Mouse (Mus musculus) kidney, embryonic 15.5 days (tissue): ENCODE data around the gene Nelfb. TPM values are rescaled to one million over a fixed set of nuclear protein-coding genes. Genes with fewer than 3 reads are reported as not detected.

Experiments
- ATAC-seq: fragments of 200-750 bp; cut with Nextera tagmentation; replicated peaks from 2 replicates; pipeline ENCODE4 v1.8.0; 2017; ENCODE audit warnings: moderate TSS enrichment; ENCODE audit not compliant: low FRiP score
- H3K27ac ChIP-seq: fragments of 300-500 bp; sonication (generic); 2 replicates; pipeline ENCODE4 v1.5.1; 2015; ENCODE audit warnings: mild to moderate bottlenecking, inconsistent platforms
- H3K27me3 ChIP-seq: fragments of 300-500 bp; sonication (generic); 2 replicates; pipeline ENCODE4 v1.6.1; 2015; ENCODE audit warnings: inconsistent platforms
- H3K36me3 ChIP-seq: fragments of 300-500 bp; sonication (generic); 2 replicates; pipeline ENCODE4 v1.6.1; 2015; ENCODE audit warnings: inconsistent platforms
- H3K4me1 ChIP-seq: fragments of 300-500 bp; sonication (generic); 2 replicates; pipeline ENCODE4 v1.6.1; 2015; ENCODE audit warnings: inconsistent platforms
- H3K4me2 ChIP-seq: fragments of 300-500 bp; sonication (generic); 2 replicates; pipeline ENCODE4 v1.6.1; 2015; ENCODE audit warnings: moderate library complexity, mild to moderate bottlenecking, inconsistent platforms
- H3K4me3 ChIP-seq: fragments of 300-500 bp; sonication (generic); replicated peaks from 2 replicates; pipeline ENCODE4 v1.5.1; 2015; ENCODE audit warnings: mild to moderate bottlenecking, inconsistent platforms
- H3K9ac ChIP-seq: fragments of 300-500 bp; sonication (generic); 2 replicates; pipeline ENCODE4 v1.6.1; 2015; ENCODE audit warnings: mild to moderate bottlenecking, inconsistent platforms
- H3K9me3 ChIP-seq: fragments of 300-500 bp; sonication (generic); replicated peaks from 2 replicates; pipeline ENCODE4 v1.6.1; 2016; ENCODE audit warnings: inconsistent platforms
- WGBS: fragments of 180-500 bp; shearing (Covaris S2); methylation state at CpG from one replicate; pipeline ENCODE4 v1.1.7; 2015; ENCODE audit warnings: mixed read lengths; 5-methylcytosine and 5-hydroxymethylcytosine counted together
- polyA plus RNA-seq: library from polyadenylated mRNA; unstranded; fragments of >200 nt; fragmentation: Nextera tagmentation; extraction: Ambion mirVana; gene quantifications from 2 replicates; pipeline ENCODE4 v1.2.1, GENCODE M21; 2015

Gene Nelfb
- polyA plus RNA-seq, 1 experiment from 2014 or later, result 124 TPM

DNA sequence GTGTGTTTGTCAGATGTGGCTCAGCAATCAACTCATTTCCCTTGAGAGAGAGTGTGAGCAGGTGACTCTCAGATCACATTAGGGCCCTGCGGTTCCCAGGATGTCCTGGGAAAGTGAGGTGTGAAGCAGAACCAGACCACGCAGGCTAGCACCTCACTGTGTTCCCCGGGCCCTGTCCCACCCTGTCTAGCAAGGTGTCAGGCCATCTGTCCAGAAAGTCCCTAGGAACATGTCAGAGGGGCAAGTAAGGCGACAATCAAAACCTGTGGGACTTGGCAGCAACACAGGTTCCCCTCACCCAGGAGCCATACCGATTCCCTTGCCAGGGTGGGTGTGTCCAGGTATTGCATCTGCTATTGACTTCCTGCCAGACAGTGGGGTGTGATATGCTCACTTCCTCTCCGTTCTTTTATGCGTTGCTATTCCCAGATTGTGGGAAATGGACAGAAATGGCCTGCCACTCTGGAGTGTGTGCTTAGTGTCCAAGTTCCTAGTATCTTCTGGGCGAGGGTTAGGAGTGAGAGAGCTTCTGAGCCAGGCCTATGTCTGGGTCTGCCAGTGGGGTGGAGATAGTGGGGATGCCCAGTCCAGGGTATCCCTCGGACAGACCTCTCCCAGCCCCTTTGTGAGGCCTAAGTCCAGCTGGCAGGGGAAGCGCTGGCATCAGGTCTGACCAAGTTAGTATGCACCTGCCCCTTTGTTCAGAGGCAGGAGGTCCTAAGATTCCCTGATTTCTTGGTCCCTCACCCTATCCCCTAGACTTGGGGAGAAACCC, 40.8 kb downstream of the Nelfb start:
- Histone ChIP-seq H3K9me3 (no peaks in the 10 kb centered on the region), H3K36me3 (no peaks in the 10 kb centered on the region), H3K27ac (peak overlapping the region; percentile 19), H3K27me3 (no peaks in the 10 kb centered on the region), H3K4me1 (peaks cover 71% of the 10 kb centered on the region), H3K4me3 (no peak overlapping the region), H3K4me2 (no peak overlapping the region), H3K9ac (no peak overlapping the region)
- 51% methylated on average over 10 of the region's 10 CpGs for WGBS
- ATAC-seq, result no peak

- H3K9ac ChIP-seq, result no peak overlapping the region
- H3K27me3 ChIP-seq, result no peaks in the 10 kb centered on the region
- H3K4me3 ChIP-seq, result no peak overlapping the region
- WGBS, result 30% methylated on average over 5 of the region's 5 CpGs
- no peak overlapping the region for H3K27ac ChIP-seq
- peaks cover 68% of the 10 kb centered on the region for H3K4me1 ChIP-seq
- no peak overlapping the region for H3K4me2 ChIP-seq
- no peaks in the 10 kb centered on the region for H3K36me3 ChIP-seq
- no peak for ATAC-seq
- no peaks in the 10 kb centered on the region for H3K9me3 ChIP-seq
These were observed 41.5 kb downstream of the Nelfb start for GRCm38 (mm10) chr2:25169778-25170177.

GRCm38 (mm10) chr2:25168665-25168978, 42.7 kb downstream of the Nelfb start:
- no peaks in the 10 kb centered on the region for H3K27me3 ChIP-seq
- no peaks in the 10 kb centered on the region for H3K36me3 ChIP-seq
- WGBS, result 17% methylated on average over 2 of the region's 2 CpGs
- H3K4me1 ChIP-seq, result peaks cover 72% of the 10 kb centered on the region
- no peak for ATAC-seq
- peak overlapping the region; percentile 49 for H3K4me3 ChIP-seq
- H3K27ac ChIP-seq, result peak overlapping the region; percentile 89
- peak overlapping the region; percentile 79 for H3K4me2 ChIP-seq
- no peaks in the 10 kb centered on the region for H3K9me3 ChIP-seq
- peak overlapping the region; percentile 42 for H3K9ac ChIP-seq

GRCm38 (mm10) chr2:25167919-25168664, 43.2 kb downstream of the Nelfb start:
- H3K4me1 ChIP-seq, result peaks cover 75% of the 10 kb centered on the region
- WGBS, result 1% methylated on average over 39 of the region's 41 CpGs
- no peaks in the 10 kb centered on the region for H3K9me3 ChIP-seq
- H3K36me3 ChIP-seq, result no peaks in the 10 kb centered on the region
- H3K27me3 ChIP-seq, result no peaks in the 10 kb centered on the region
- H3K9ac ChIP-seq, result peak overlapping the region; percentile 42
- peak; percentile 71 for ATAC-seq
- peak overlapping the region; percentile 89 for H3K27ac ChIP-seq
- peak overlapping the region; percentile 49 for H3K4me3 ChIP-seq
- peak overlapping the region; percentile 79 for H3K4me2 ChIP-seq

DNA sequence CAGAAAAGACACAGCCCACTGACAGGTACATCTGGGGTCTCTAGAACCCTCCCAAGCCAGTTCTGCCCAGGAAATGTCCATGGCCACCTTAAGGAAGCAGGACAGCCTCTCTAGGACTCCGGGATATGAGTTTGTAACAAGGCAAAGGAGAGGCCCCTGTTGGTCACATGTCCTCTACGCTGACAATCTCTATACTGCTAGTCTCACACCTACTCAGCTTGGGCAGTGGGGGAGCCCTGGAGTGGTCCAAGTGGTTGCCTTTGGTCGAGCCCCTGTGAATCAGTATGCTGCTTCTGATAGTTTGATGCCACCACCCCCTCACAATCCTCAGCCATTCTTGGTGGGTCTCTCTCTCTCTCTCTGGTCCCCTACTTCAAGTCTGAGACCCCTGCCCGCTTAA, 43.8 kb downstream of the Nelfb start:
- no peaks in the 10 kb centered on the region for H3K36me3 ChIP-seq
- H3K4me1 ChIP-seq, result peaks cover 75% of the 10 kb centered on the region
- H3K9ac ChIP-seq, result peak overlapping the region; percentile 42
- H3K4me3 ChIP-seq, result peak overlapping the region; percentile 49
- no peaks in the 10 kb centered on the region for H3K27me3 ChIP-seq
- peak overlapping the region; percentile 79 for H3K4me2 ChIP-seq
- peak overlapping the region; percentile 89 for H3K27ac ChIP-seq
- 23% methylated on average over 4 of the region's 4 CpGs for WGBS
- no peaks in the 10 kb centered on the region for H3K9me3 ChIP-seq
- ATAC-seq, result 0 out of 2 replicates have a peak, but pooled peaks have one; percentile 2

DNA sequence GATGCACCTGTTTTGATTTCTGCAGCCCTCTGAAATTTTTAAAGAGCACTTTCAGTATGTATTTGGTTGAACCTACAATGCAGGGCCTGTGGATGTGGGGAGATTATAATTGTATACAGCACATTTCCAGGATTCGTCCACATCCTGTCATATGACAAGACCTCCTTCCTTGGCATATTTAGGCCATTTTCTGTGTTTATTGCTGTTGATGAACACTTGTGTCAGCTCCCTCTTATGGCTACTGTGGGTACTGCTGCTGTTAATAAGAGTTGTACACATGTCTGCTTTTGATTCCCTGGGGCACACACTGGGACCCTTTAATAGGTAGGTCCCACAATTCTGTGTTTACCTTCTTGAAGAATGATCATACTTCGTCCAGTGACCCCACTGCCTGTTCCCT, 53.6 kb downstream of the Nelfb start:
- no peak for ATAC-seq
- Histone ChIP-seq H3K9ac (no peak overlapping the region), H3K4me3 (no peak overlapping the region), H3K27ac (no peak overlapping the region), H3K9me3 (no peaks in the 10 kb centered on the region), H3K27me3 (no peaks in the 10 kb centered on the region), H3K36me3 (no peaks in the 10 kb centered on the region), H3K4me2 (no peak overlapping the region), H3K4me1 (peaks cover 4% of the 10 kb centered on the region; the same call in 1 of the 2 replicates)
- WGBS, result 52% methylated on average over 2 of the region's 2 CpGs

- Histone ChIP-seq H3K27ac (no peak overlapping the region), H3K9me3 (no peaks in the 10 kb centered on the region), H3K4me2 (no peak overlapping the region), H3K27me3 (no peaks in the 10 kb centered on the region), H3K4me1 (no peaks in the 10 kb centered on the region), H3K4me3 (no peak overlapping the region), H3K36me3 (no peaks in the 10 kb centered on the region), H3K9ac (no peak overlapping the region)
- no peak for ATAC-seq
- WGBS, result 50% methylated on average over 2 of the region's 2 CpGs
These were observed 54.3 kb downstream of the Nelfb start for GRCm38 (mm10) chr2:25156990-25157389.

- Histone ChIP-seq H3K4me3 (no peak overlapping the region), H3K4me1 (no peaks in the 10 kb centered on the region), H3K4me2 (no peak overlapping the region), H3K9me3 (no peaks in the 10 kb centered on the region), H3K36me3 (no peaks in the 10 kb centered on the region), H3K9ac (no peak overlapping the region), H3K27me3 (no peaks in the 10 kb centered on the region), H3K27ac (no peak overlapping the region)
- ATAC-seq, result no peak
- 89% methylated on average over 3 of the region's 3 CpGs for WGBS
These were observed 55.1 kb downstream of the Nelfb start for GRCm38 (mm10) chr2:25156177-25156576.

DNA sequence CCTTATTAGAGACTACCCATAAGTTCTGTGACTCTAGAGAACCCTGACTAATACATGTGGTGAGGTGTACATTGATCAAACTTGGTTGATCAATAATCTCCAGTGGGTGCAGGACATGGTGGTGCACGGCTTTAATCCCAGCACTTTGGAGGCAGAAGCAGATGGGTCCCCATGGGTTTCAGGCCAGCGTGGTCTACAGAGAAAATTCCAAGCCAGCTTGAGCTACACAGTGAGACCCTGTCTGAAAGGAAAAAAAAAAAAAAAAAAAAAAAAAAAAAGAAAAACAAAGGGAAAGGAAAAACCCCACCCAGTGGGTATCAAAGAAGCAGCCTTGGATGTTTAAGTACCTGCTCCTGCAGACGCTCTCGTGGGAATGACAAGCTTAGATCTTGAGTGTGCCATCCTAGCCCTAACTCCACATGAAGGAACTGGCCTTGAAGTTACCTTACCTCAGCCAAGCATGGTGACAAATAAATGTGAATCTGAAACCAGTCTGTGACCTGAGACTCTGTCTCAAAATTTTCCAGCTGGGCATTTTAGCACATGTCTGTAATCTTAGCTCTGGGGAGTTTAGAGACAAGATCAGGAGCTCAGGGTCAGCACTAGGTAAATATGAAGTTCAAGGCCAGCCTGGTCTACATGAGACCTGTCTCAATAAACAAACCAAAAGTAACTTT, 59.9 kb downstream of the Nelfb start:
- no peak overlapping the region for H3K4me3 ChIP-seq
- no peaks in the 10 kb centered on the region for H3K9me3 ChIP-seq
- no peak overlapping the region for H3K27ac ChIP-seq
- H3K36me3 ChIP-seq, result no peaks in the 10 kb centered on the region
- no peaks in the 10 kb centered on the region for H3K27me3 ChIP-seq
- H3K4me1 ChIP-seq, result no peaks in the 10 kb centered on the region
- no peak overlapping the region for H3K4me2 ChIP-seq
- 65% methylated on average over 4 of the region's 4 CpGs for WGBS
- H3K9ac ChIP-seq, result no peak overlapping the region
- ATAC-seq, result no peak

Other genes starting within 250 kb of the Nelfb start
- 28.3 and 29.5 TPM in 2 replicates for gene Dph7, start 249.1 kb downstream of the Nelfb start, polyA plus RNA-seq
- gene Mrpl41, start 236.4 kb downstream of the Nelfb start, polyA plus RNA-seq, result 116 and 127 TPM in 2 replicates
- gene Pnpla7, start 235.5 kb downstream of the Nelfb start, polyA plus RNA-seq, result 6.7 and 9.0 TPM in 2 replicates
- gene Nsmf, start 157.1 kb downstream of the Nelfb start, polyA plus RNA-seq, result 76.5 and 91.4 TPM in 2 replicates
- gene Entpd8, start 131.2 kb downstream of the Nelfb start, polyA plus RNA-seq, result 5.0 and 5.3 TPM in 2 replicates
- 0.77 and 1.1 TPM in 2 replicates for gene Noxa1, start 116.3 kb downstream of the Nelfb start, polyA plus RNA-seq
- 21.8 and 23.7 TPM in 2 replicates for gene Nrarp, start 30.7 kb downstream of the Nelfb start, polyA plus RNA-seq
- 11.7 and 14.1 TPM in 2 replicates for gene Tor4a, start 14.6 kb downstream of the Nelfb start, polyA plus RNA-seq
- 0.23 and 0.55 TPM in 2 replicates for gene Stpg3, start 3.1 kb upstream of the Nelfb start, polyA plus RNA-seq
- 1.4 and 1.9 TPM in 2 replicates for gene Fam166a, start 7.3 kb upstream of the Nelfb start, polyA plus RNA-seq
- 555 and 581 TPM in 2 replicates for gene Tubb4b, start 13.2 kb upstream of the Nelfb start, polyA plus RNA-seq
- 0.78 and 0.99 TPM in 2 replicates for gene Slc34a3, start 22.9 kb upstream of the Nelfb start, polyA plus RNA-seq
- 0.31 and 0.41 TPM in 2 replicates for gene Rnf224, start 25.3 kb upstream of the Nelfb start, polyA plus RNA-seq
- 20.7 and 21.8 TPM in 2 replicates for gene Rnf208, start 30.8 kb upstream of the Nelfb start, polyA plus RNA-seq
- 0.51 and 0.55 TPM in 2 replicates for gene Cysrt1, start 31.0 kb upstream of the Nelfb start, polyA plus RNA-seq
- gene AL732309.1, start 35.4 kb upstream of the Nelfb start, polyA plus RNA-seq, result 5.3 and 5.4 TPM in 2 replicates
- 23.4 and 23.6 TPM in 2 replicates for gene Tmem203, start 44.0 kb upstream of the Nelfb start, polyA plus RNA-seq
- gene Tprn, start 51.1 kb upstream of the Nelfb start, polyA plus RNA-seq, result 9.2 and 11.3 TPM in 2 replicates
- 204 and 207 TPM in 2 replicates for gene Ssna1, start 60.9 kb upstream of the Nelfb start, polyA plus RNA-seq
- 123 and 129 TPM in 2 replicates for gene Anapc2, start 61.0 kb upstream of the Nelfb start, polyA plus RNA-seq
- not detected in 2 replicates for gene Tmem210, start 76.7 kb upstream of the Nelfb start, polyA plus RNA-seq
- gene Lrrc26, start 78.4 kb upstream of the Nelfb start, polyA plus RNA-seq, result 0.46 TPM in 1 of 2 replicates, not detected in the other
- gene Grin1, start 107.7 kb upstream of the Nelfb start, polyA plus RNA-seq, result 0.53 and 0.71 TPM in 2 replicates
- gene Man1b1, start 120.8 kb upstream of the Nelfb start, polyA plus RNA-seq, result 50.5 and 53.2 TPM in 2 replicates
- gene Dpp7, start 144.9 kb upstream of the Nelfb start, polyA plus RNA-seq, result 23.4 TPM in 2 replicates
- 24.9 and 27.3 TPM in 2 replicates for gene Uap1l1, start 154.2 kb upstream of the Nelfb start, polyA plus RNA-seq
- gene Sapcd2, start 160.8 kb upstream of the Nelfb start, polyA plus RNA-seq, result 40.4 and 42.7 TPM in 2 replicates
- 4.5 and 4.6 TPM in 2 replicates for gene Entpd2, start 184.4 kb upstream of the Nelfb start, polyA plus RNA-seq
- 41.3 and 52.5 TPM in 2 replicates for gene Npdc1, start 187.9 kb upstream of the Nelfb start, polyA plus RNA-seq
- 0.08 and 0.18 TPM in 2 replicates for gene Fut7, start 211.8 kb upstream of the Nelfb start, polyA plus RNA-seq
- gene Abca2, start 217.2 kb upstream of the Nelfb start, polyA plus RNA-seq, result 11.0 and 11.1 TPM in 2 replicates
- gene Clic3, start 245.3 kb upstream of the Nelfb start, polyA plus RNA-seq, result 3.6 and 3.9 TPM in 2 replicates
- gene Paxx, start 249.6 kb upstream of the Nelfb start, polyA plus RNA-seq, result 30.4 and 31.8 TPM in 2 replicates